Mouse (Mus musculus) forebrain, embryonic 10.5 days (tissue): ENCODE data around the gene Plekha5. TPM values are rescaled to one million over a fixed set of nuclear protein-coding genes. Genes with fewer than 3 reads are reported as not detected.
A peak's percentile ranks its signal among the peaks of the same experiment; 100 is the strongest.

ENCODE experiments used
- DNase-seq: peaks from one replicate; pipeline ENCODE4 v3.0.0-alpha.2; 2017; ENCODE audit warnings: low spot score; ENCODE audit errors: extremely low spot score
- H3K27ac ChIP-seq: fragments of 300-500 bp; sonication (generic); 2 replicates; pipeline ENCODE4 v1.5.1; 2016; ENCODE audit warnings: mild to moderate bottlenecking
- H3K27me3 ChIP-seq: fragments of 300-500 bp; sonication (generic); 2 replicates; pipeline ENCODE4 v1.6.1; 2016; ENCODE audit warnings: mild to moderate bottlenecking; ENCODE audit not compliant: poor library complexity, severe bottlenecking
- H3K36me3 ChIP-seq: fragments of 300-500 bp; sonication (generic); replicated peaks from 2 replicates; pipeline ENCODE4 v1.6.1; 2016; ENCODE audit warnings: mild to moderate bottlenecking, moderate library complexity
- H3K4me1 ChIP-seq: fragments of 300-500 bp; sonication (generic); 2 replicates; pipeline ENCODE4 v1.6.1; 2016
- H3K4me3 ChIP-seq: fragments of 300-500 bp; sonication (generic); 2 replicates; pipeline ENCODE4 v1.5.1; 2016; ENCODE audit warnings: mild to moderate bottlenecking, moderate library complexity
- H3K9me3 ChIP-seq: fragments of 300-500 bp; sonication (generic); 2 replicates; pipeline ENCODE4 v1.6.1; 2016; ENCODE audit warnings: mild to moderate bottlenecking, moderate library complexity
- WGBS: fragments of 180-500 bp; shearing (Covaris S2); methylation state at CpG from one replicate; pipeline ENCODE4 v1.1.7; 2016; 5-methylcytosine and 5-hydroxymethylcytosine counted together
- polyA plus RNA-seq: library from polyadenylated mRNA; unstranded; fragments of >200 nt; fragmentation: Nextera tagmentation; extraction: Ambion mirVana; gene quantifications from 2 replicates; pipeline ENCODE4 v1.2.1, GENCODE M21; 2016

Gene Plekha5
- 42.9 and 46.0 TPM in 2 replicates for polyA plus RNA-seq

DNA sequence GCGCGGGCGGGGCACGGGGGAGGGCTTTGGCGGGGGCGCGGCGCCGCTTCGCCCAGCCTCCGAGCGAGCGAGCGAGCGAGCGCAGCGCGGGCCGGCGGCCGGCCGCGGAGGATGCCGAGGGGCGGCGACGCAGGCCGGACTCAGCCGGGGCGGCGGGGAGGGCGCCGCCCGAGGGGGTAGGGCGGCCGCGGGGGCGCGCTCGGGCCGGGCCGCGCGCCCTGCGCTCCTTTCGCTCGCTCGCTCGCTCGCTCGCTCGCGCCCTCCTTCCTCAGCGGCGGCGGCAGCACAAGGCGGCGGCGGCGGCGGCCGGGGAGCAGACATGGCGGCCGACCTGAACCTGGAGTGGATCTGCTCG, at the start of gene Plekha5:
TSS of gene Plekha5 (plus strand) at position 209 of the 355 bp plus-strand sequence.
- Histone ChIP-seq H3K9me3 (peaks cover 8% of the 10 kb centered on the region), H3K36me3 (peaks cover 24% of the 10 kb centered on the region), H3K4me1 (peaks cover 23% of the 10 kb centered on the region), H3K27me3 (no peaks in the 10 kb centered on the region), H3K27ac (peak within 1 kb of the TSS; percentile 99), H3K4me3 (peak within 1 kb of the TSS; percentile 98)
- WGBS: 2% methylated on average over 50 of the region's 65 CpGs
- DNase-seq: peak; percentile 72

DNA sequence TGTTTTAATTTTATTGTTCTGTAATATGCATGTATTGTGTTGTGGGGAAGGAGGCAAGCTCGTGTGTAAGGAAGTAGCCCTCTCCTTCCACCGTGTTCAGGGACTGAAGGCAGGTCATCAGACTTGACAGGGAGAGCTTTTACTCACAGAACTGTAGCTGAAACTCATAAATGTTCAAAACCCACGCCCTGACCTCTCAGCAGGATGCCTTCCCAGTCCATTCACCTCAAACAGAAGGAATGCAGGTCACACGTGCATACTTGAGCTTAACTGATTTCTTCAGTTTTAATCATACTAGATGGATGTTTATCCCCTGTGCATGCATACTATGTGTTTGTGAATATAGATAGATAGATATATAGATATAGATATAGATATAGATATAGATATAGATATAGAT, 48.2 kb upstream of the Plekha5 start:
- no peaks in the 10 kb centered on the region for H3K9me3 ChIP-seq
- peaks cover 20% of the 10 kb centered on the region for H3K4me1 ChIP-seq
- H3K27me3 ChIP-seq: no peaks in the 10 kb centered on the region
- H3K4me3 ChIP-seq: no peak overlapping the region
- WGBS: 56% methylated on average over 4 of the region's 4 CpGs
- DNase-seq: no peak
- H3K27ac ChIP-seq: no peak overlapping the region
- H3K36me3 ChIP-seq: no peaks in the 10 kb centered on the region

DNA sequence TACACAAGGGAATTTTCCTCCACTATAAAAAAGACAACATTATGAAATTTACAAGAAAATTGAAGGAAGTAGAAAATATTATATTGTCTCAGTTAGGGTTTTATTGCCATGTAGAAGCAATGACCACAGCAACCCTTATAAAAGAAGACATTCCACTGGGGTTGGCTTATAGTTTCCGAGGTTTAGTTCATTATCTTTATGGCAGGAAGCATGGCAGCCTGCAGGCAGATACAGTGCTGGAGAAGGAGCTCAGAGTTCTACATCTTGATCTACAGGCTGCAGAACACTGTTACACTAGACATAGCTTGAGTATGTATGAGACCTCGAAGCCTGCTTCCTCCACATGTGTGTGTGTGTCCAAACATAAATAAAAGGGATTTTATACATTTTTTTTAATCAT, 43.3 kb upstream of the Plekha5 start:
- 88% methylated on average over 2 of the region's 2 CpGs for WGBS
- peaks cover 15% of the 10 kb centered on the region; the same call in 1 of the 2 replicates for H3K4me1 ChIP-seq

GRCm38 (mm10) chr6:140381162-140381561, 42.7 kb upstream of the Plekha5 start:
- no peak overlapping the region for H3K4me3 ChIP-seq
- H3K4me1 ChIP-seq: peaks cover 15% of the 10 kb centered on the region; the same call in 1 of the 2 replicates
- no peaks in the 10 kb centered on the region for H3K27me3 ChIP-seq
- no peak for DNase-seq
- H3K9me3 ChIP-seq: no peaks in the 10 kb centered on the region
- 90% methylated on average over 8 of the region's 8 CpGs for WGBS
- no peak overlapping the region for H3K27ac ChIP-seq
- no peaks in the 10 kb centered on the region for H3K36me3 ChIP-seq

More for the DNA sequence above, 43.3 kb upstream of the Plekha5 start:
- Histone ChIP-seq H3K9me3 (no peaks in the 10 kb centered on the region), H3K27me3 (no peaks in the 10 kb centered on the region), H3K36me3 (no peaks in the 10 kb centered on the region), H3K27ac (no peak overlapping the region), H3K4me3 (no peak overlapping the region)
- no peak for DNase-seq

DNA sequence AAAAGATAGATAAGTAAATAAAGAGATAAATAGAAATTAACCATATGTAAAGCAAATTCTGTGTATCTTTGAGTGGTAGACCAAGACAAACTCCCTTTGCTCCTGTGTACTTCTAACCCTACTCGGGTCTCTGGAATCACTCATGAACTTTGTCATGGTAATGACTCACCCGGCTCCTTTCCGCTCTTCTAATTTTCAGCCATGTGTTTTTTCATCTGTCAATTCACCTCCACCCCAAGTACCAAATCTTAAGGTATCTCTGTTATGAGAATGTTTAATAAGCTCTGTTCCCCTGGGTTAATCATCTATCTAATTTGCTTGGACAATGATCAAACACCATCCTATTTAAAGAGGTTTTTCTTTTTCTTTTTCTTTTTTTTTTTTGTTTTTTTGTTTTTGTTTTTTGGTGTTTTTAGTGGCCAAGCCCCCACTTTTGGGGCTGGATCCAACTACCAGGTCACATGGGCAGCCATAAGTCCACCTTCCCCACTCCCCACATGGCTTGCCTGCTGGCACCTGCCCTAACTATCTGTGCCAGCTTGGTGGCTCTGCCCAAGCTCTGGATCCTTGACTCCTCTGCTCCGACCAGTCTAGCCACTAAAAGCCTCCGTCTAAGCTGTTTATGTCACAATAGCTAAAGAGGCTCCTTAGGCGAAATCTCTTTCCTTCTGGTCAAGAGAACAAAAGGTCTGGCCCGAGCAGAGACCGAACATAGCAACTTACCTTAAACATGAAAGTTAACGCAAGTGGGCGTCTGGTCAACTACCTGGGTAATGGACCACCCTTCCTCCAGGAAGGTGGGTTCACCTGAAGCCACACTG, 40.1 kb upstream of the Plekha5 start:
- Histone ChIP-seq H3K9me3 (no peaks in the 10 kb centered on the region), H3K27me3 (no peaks in the 10 kb centered on the region), H3K4me3 (no peak overlapping the region), H3K36me3 (no peaks in the 10 kb centered on the region), H3K27ac (no peak overlapping the region), H3K4me1 (no peaks in the 10 kb centered on the region)
- WGBS: 90% methylated on average over 10 of the region's 10 CpGs
- no peak for DNase-seq

DNA sequence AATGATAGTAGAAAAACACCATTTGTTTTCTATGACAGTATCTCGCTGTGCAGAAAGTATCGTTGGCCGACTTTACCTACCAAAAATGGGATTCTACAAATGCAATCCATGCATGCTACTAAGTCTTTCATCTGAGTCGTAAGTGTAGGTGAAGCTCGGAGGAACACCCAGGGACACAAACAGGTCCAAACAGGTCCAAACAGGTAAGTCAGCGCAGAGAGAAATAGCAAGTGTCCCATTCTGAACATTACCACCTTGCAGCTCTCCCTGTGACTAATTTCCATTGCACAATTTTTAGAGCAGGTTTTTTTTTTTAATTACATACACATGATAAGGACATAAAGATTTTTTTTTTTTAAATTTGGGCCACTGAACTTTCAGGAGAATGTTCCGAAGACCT, 27.2 kb upstream of the Plekha5 start:
- Histone ChIP-seq H3K27ac (no peak overlapping the region), H3K4me1 (no peaks in the 10 kb centered on the region), H3K27me3 (no peaks in the 10 kb centered on the region), H3K36me3 (no peaks in the 10 kb centered on the region), H3K4me3 (no peak overlapping the region), H3K9me3 (no peaks in the 10 kb centered on the region)
- WGBS: 95% methylated on average over 7 of the region's 7 CpGs
- no peak for DNase-seq

GRCm38 (mm10) chr6:140402766-140403310, 21.0 kb upstream of the Plekha5 start:
- no peak for DNase-seq

GRCm38 (mm10) chr6:140411996-140412395, 11.9 kb upstream of the Plekha5 start:
- 82% methylated on average over 3 of the region's 3 CpGs for WGBS
- no peak for DNase-seq

More at GRCm38 (mm10) chr6:140402766-140403310, 21.0 kb upstream of the Plekha5 start:
- 93% methylated on average over 13 of the region's 13 CpGs for WGBS
- Histone ChIP-seq H3K36me3 (no peaks in the 10 kb centered on the region), H3K9me3 (no peaks in the 10 kb centered on the region), H3K27me3 (no peaks in the 10 kb centered on the region), H3K4me1 (no peaks in the 10 kb centered on the region), H3K4me3 (no peak overlapping the region), H3K27ac (no peak overlapping the region)

GRCm38 (mm10) chr6:140423041-140423845, 611 bp upstream of the Plekha5 start:
- 8% methylated on average over 29 of the region's 29 CpGs for WGBS
- Histone ChIP-seq H3K4me3 (peak overlapping the region; percentile 98), H3K27ac (peak overlapping the region; percentile 99), H3K27me3 (no peaks in the 10 kb centered on the region), H3K4me1 (peaks cover 23% of the 10 kb centered on the region), H3K9me3 (peaks cover 8% of the 10 kb centered on the region), H3K36me3 (peaks cover 18% of the 10 kb centered on the region)
- DNase-seq: no peak

More at GRCm38 (mm10) chr6:140411996-140412395, 11.9 kb upstream of the Plekha5 start:
- no peak overlapping the region for H3K4me3 ChIP-seq
- peaks cover 3% of the 10 kb centered on the region; the same call in 1 of the 2 replicates for H3K9me3 ChIP-seq
- H3K36me3 ChIP-seq: no peaks in the 10 kb centered on the region
- H3K4me1 ChIP-seq: no peaks in the 10 kb centered on the region
- no peak overlapping the region for H3K27ac ChIP-seq
- no peaks in the 10 kb centered on the region for H3K27me3 ChIP-seq

- Histone ChIP-seq H3K36me3 (peaks cover 30% of the 10 kb centered on the region), H3K27me3 (no peaks in the 10 kb centered on the region), H3K27ac (peak overlapping the region; percentile 99), H3K4me3 (peak overlapping the region; percentile 98), H3K9me3 (peaks cover 7% of the 10 kb centered on the region), H3K4me1 (peaks cover 23% of the 10 kb centered on the region)
- under 1% methylated on average over 67 of the region's 72 CpGs for WGBS
- peak; percentile 58 for DNase-seq
Observed at GRCm38 (mm10) chr6:140424201-140424990, 542 bp downstream of the Plekha5 start.

DNA sequence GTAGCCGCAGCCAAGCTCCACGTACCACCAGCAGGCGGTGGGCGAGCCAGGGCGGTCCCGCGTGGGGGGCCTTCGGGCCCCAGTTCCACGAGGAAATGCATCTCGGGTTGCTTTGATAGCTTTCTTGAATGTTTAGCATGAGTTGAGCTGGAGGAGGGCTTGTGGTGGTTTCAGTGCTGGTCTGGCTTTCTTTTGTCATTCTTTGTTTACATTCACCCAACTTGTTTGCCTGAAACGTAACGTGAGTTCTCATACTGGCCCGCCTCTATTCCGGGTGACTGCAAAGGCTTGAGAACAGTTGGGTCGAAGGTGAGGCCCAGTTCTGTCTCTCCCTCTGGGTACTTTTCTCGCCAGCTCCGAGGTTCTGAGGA, 1.1 kb downstream of the Plekha5 start:
- peak overlapping the region; percentile 99 for H3K27ac ChIP-seq
- DNase-seq: no peak
- WGBS: 1% methylated on average over 17 of the region's 17 CpGs
- H3K9me3 ChIP-seq: peaks cover 3% of the 10 kb centered on the region; the same call in 1 of the 2 replicates
- no peaks in the 10 kb centered on the region for H3K27me3 ChIP-seq
- H3K36me3 ChIP-seq: peaks cover 35% of the 10 kb centered on the region
- H3K4me3 ChIP-seq: peak overlapping the region; percentile 98
- peaks cover 23% of the 10 kb centered on the region for H3K4me1 ChIP-seq

DNA sequence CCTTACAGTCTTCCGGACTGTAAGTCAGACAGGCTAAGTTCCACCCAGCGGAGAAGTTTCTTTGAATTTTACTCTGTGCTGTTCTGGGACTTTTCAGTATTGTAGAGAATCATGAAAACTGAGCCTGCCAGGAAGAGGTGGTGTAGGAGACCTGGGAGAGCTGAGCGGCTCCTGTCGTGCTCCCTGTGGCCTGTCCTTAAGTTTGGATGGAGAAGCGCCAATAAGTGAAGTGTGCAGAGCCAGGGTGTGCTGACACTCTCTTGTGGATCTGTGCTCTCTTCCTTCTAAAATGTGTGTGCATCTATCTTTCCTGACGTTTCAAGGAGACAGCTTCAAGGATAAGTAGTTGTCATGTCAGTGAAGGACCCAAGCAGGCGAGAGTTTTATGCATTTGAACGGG, 5.4 kb downstream of the Plekha5 start:
- Histone ChIP-seq H3K4me3 (no peak overlapping the region), H3K27me3 (no peaks in the 10 kb centered on the region), H3K36me3 (peaks cover 76% of the 10 kb centered on the region), H3K27ac (no peak overlapping the region), H3K9me3 (no peaks in the 10 kb centered on the region; the same call in 1 of the 2 replicates), H3K4me1 (peaks cover 17% of the 10 kb centered on the region)
- no peak for DNase-seq
- WGBS: 90% methylated on average over 8 of the region's 8 CpGs
